Mouse (Mus musculus): ENCODE data around the gene 4930544D05Rik.

- no peak for TF ChIP-seq TAL1 (IDR thresholded peaks at IDR 0.05; ENCODE audit: low read length)
- no peak for TF ChIP-seq GATA1 (IDR thresholded peaks at IDR 0.05; ENCODE audit: low read length)
These were observed 40.8 kb downstream of the 4930544D05Rik start for GRCm38 (mm10) chr11:70656456-70656927.
